Mouse (Mus musculus) heart, postnatal 0 days (tissue): ENCODE results near the gene Slc23a2. TPM values are rescaled to one million over a fixed set of nuclear protein-coding genes. Genes with fewer than 3 reads are reported as not detected.

Source experiments
- ATAC-seq: fragments of 200-750 bp; cut with Nextera tagmentation; 2 replicates; pipeline ENCODE4 v1.8.0; 2017; ENCODE audit warnings: low read depth, moderate number of reproducible peaks, moderate library complexity; ENCODE audit not compliant: insufficient read depth
- DNase-seq: peaks from one replicate; pipeline ENCODE4 v3.0.0-alpha.2; 2016; ENCODE audit warnings: low spot score
- H3K27ac ChIP-seq: fragments of 300-500 bp; sonication (generic); 2 replicates; pipeline ENCODE4 v1.5.1; 2014; ENCODE audit warnings: low read depth, mild to moderate bottlenecking
- H3K27me3 ChIP-seq: fragments of 300-500 bp; sonication (generic); 2 replicates; pipeline ENCODE4 v1.6.1; 2014; ENCODE audit warnings: low read length, mixed read lengths; ENCODE audit not compliant: control insufficient read depth, insufficient read depth
- H3K36me3 ChIP-seq: fragments of 300-500 bp; sonication (generic); replicated peaks from 2 replicates; pipeline ENCODE4 v1.6.1; 2014; ENCODE audit warnings: low read length, mixed read lengths; ENCODE audit not compliant: control insufficient read depth, insufficient read depth
- H3K4me1 ChIP-seq: fragments of 300-500 bp; sonication (generic); 2 replicates; pipeline ENCODE4 v1.6.1; 2014; ENCODE audit warnings: antibody characterized with exemption; ENCODE audit not compliant: control insufficient read depth, insufficient read depth
- H3K4me2 ChIP-seq: fragments of 300-500 bp; sonication (generic); 2 replicates; pipeline ENCODE4 v1.6.1; 2014; ENCODE audit warnings: low read depth, mild to moderate bottlenecking, low read length, moderate library complexity
- H3K4me3 ChIP-seq: fragments of 300-500 bp; sonication (generic); 2 replicates; pipeline ENCODE4 v1.5.1; 2014; ENCODE audit warnings: low read depth, low read length
- H3K9ac ChIP-seq: fragments of 300-500 bp; sonication (generic); replicated peaks from 2 replicates; pipeline ENCODE4 v1.6.1; 2014; ENCODE audit warnings: low read depth, low read length, mixed read lengths
- H3K9me3 ChIP-seq: fragments of 300-500 bp; sonication (generic); replicated peaks from 2 replicates; pipeline ENCODE4 v1.6.1; 2016; ENCODE audit warnings: low read length; ENCODE audit not compliant: control insufficient read depth
- CTCF ChIP-seq: IDR thresholded peaks from 2 replicates; pipeline ENCODE4 v1.5.1; 2016; ENCODE audit warnings: antibody characterized with exemption, control low read depth, low read depth
- EP300 ChIP-seq: IDR thresholded peaks from 2 replicates; pipeline ENCODE4 v1.6.1; 2016; ENCODE audit warnings: antibody characterized with exemption, low read depth
- WGBS: fragments of 180-500 bp; shearing (Covaris S2); extraction: QIAGEN DNeasy Blood & Tissue Kit; methylation state at CpG from one replicate; pipeline ENCODE4 v1.1.7; 2014; 5-methylcytosine and 5-hydroxymethylcytosine counted together
- polyA plus RNA-seq: library from polyadenylated mRNA; unstranded; fragments of >200 nt; fragmentation: Nextera tagmentation; extraction: Ambion mirVana; gene quantifications from 2 replicates; pipeline ENCODE4 v1.2.1, GENCODE M21; 2015
- total RNA-seq: library from RNA; depleted of rRNA; stranded (reverse); fragments of >200 nt; gene quantifications from 2 replicates; pipeline ENCODE4 v1.2.3, GENCODE M21; 2014; ENCODE audit warnings: low replicate concordance

Gene Slc23a2
- total and polyA plus RNA-seq, 2 experiments from 2014 or later = 8.6 to 13.9 TPM

DNA sequence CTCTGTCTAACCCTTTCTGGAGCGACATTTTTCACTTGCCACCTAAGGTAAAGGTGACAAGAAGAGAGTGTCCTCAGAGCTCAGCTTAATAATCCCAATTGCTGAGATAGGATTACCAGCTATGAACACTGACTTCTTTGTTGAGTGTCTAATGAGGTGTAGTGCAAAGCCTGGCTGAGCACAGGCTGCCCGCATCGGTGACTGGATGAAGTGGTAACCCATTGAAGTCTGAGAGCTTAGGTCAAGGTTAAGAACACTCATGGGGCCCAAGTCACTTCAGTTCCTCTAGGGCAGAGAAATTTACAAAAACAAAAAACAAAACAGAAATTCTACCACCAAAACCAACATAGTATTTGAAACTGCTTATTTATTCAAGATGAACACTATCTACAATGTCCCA lies 71.9 kb downstream of the Slc23a2 start:
- Histone ChIP-seq H3K4me2 (no peak overlapping the region), H3K4me1 (peaks cover 13% of the 10 kb centered on the region), H3K27ac (no peak overlapping the region), H3K4me3 (no peak overlapping the region), H3K27me3 (no peaks in the 10 kb centered on the region), H3K9ac (no peak overlapping the region), H3K36me3 (peaks cover 47% of the 10 kb centered on the region), H3K9me3 (no peaks in the 10 kb centered on the region)
- WGBS = 80% methylated on average over 3 of the region's 3 CpGs
- ATAC-seq (no peak), DNase-seq (no peak)
- TF ChIP-seq EP300 = no peak
- no peak for TF ChIP-seq CTCF

DNA sequence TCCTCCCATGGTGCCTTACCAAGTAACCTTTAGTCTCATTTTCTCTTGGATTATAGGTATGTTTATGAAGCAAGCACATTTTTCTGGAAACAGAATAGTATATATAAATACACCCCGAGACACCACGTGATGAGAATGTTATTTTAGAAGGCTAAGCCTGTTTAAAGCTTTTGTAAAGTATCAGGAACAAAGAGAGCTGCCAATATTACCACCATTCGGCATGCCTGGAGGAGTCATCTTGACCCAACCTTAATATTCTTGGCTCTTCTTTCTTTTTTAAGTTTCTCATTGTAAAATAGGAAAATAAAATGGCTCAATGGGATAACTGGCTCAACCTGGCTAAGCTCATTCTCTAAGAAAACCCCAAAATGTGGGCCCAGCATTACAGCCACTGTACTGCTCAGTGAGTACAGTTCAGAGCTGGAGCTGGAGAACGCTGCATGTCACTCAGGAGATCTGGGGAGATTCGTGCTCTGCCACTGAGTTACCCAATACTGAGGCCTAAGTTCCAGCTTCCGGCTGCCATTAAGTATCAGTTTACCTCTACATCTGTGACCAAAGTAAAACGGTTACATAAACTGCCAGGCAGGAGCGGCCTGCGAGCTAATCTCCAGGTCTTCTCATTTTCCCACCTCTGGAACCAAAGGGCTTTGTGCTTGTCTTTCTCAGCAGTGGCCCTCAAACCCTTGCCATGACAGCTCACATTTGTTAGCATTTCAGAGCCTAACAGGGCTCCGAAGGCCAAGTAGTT lies 74.7 kb downstream of the Slc23a2 start:
- DNase-seq (no peak), ATAC-seq (no peak)
- Histone ChIP-seq H3K4me1 (peaks cover 3% of the 10 kb centered on the region; the same call in 1 of the 2 replicates), H3K9me3 (no peaks in the 10 kb centered on the region), H3K27ac (no peak overlapping the region), H3K27me3 (no peaks in the 10 kb centered on the region), H3K4me3 (no peak overlapping the region), H3K9ac (no peak overlapping the region), H3K36me3 (peaks cover 34% of the 10 kb centered on the region), H3K4me2 (no peak overlapping the region)
- 90% methylated on average over 10 of the region's 10 CpGs for WGBS
- TF ChIP-seq CTCF (no peak), EP300 (no peak)

DNA sequence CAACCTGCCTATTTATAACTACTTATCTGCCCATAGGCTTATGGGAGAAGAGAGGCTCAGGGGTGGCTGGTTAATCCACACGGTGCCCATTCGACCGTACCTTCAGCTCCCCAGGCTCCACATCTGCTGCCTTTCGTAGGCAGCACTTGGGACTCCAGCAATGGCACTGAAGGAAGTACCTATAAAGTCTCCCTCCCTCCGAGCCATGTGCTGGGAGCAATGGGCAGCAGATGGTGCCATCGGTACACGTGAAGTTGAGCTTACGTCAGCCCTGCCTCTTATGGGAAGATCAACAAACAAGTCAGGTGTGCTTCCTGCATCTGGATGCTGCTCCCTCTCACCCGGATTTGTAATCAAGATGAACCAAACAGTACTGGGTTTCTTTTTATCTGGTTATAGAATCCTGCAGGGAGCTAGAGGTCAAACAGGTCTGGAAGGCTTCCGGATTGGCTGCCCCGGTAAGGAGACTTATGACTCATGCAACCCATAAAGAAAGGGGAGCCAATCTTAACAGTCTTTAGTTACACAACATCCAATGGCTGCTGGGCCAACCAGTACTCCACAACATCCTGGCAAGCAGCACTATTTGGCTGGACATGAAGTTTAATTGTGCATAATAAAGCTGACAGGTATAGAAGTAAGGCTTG lies 80.6 kb downstream of the Slc23a2 start:
- WGBS = 56% methylated on average over 11 of the region's 11 CpGs
- H3K9me3 ChIP-seq = no peaks in the 10 kb centered on the region
- H3K4me3 ChIP-seq = no peak overlapping the region
- H3K4me2 ChIP-seq = no peak overlapping the region
- no peaks in the 10 kb centered on the region for H3K27me3 ChIP-seq
- ATAC-seq = peak; percentile 66
- no peak overlapping the region for H3K27ac ChIP-seq
- TF ChIP-seq CTCF (peak; percentile 56), EP300 (no peak)
- no peak for DNase-seq
- H3K36me3 ChIP-seq = peaks cover 25% of the 10 kb centered on the region
- no peak overlapping the region for H3K9ac ChIP-seq
- H3K4me1 ChIP-seq = peaks cover 7% of the 10 kb centered on the region; the same call in 1 of the 2 replicates

DNA sequence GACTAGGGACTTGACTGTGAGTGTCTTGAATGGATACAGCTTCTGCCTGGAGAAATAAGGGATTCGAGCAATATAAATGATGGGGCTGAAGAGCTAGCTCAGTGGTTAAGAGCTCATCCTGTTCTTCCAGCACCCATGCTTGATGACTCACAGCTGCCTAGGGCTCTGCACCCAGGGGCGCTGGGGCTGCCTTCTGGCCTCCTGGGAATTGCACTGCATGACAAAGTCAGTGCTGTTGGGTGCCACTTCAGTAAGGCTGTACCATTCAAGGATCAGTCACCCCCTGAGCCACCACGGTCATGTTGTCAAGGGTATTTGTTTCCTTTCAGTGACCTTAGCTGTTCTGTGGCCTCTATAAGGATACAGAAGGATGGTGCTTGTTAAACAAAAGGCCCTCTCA lies 81.1 kb downstream of the Slc23a2 start:
- 63% methylated on average over 3 of the region's 3 CpGs for WGBS
- Histone ChIP-seq H3K4me2 (no peak overlapping the region), H3K9me3 (no peaks in the 10 kb centered on the region), H3K27me3 (no peaks in the 10 kb centered on the region), H3K27ac (peak overlapping the region; percentile 23; the same call in 1 of the 2 replicates), H3K36me3 (peaks cover 26% of the 10 kb centered on the region), H3K4me1 (peaks cover 7% of the 10 kb centered on the region; the same call in 1 of the 2 replicates), H3K4me3 (no peak overlapping the region), H3K9ac (no peak overlapping the region)
- TF ChIP-seq EP300 = no peak
- no peak for TF ChIP-seq CTCF
- ATAC-seq (no peak), DNase-seq (no peak)

DNA sequence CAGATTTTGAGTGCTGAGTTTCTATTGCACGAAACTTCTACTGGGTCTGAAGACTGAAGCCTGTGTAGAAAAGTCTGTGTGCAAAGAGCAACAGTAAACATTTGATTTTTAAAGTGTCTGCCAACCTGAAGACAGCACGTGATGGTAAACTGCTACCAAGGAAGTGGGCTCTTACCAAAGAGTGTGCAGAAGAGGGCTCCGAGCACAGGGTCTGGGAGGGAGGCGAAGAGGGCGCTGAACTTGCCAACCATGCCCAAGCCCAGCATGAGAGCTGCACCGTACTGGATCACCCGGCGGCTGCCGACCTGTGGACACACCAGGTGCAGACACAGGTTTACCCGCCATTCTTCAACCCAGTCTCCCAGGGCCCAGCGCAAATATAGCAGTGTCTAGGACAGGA lies 83.0 kb downstream of the Slc23a2 start:
- Histone ChIP-seq H3K4me1 (peaks cover 7% of the 10 kb centered on the region; the same call in 1 of the 2 replicates), H3K4me2 (no peak overlapping the region), H3K36me3 (peaks cover 40% of the 10 kb centered on the region), H3K27ac (no peak overlapping the region), H3K9me3 (no peaks in the 10 kb centered on the region), H3K27me3 (no peaks in the 10 kb centered on the region), H3K4me3 (no peak overlapping the region), H3K9ac (no peak overlapping the region)
- ATAC-seq (no peak), DNase-seq (no peak)
- WGBS = 95% methylated on average over 11 of the region's 11 CpGs
- TF ChIP-seq CTCF = no peak
- TF ChIP-seq EP300 = no peak

DNA sequence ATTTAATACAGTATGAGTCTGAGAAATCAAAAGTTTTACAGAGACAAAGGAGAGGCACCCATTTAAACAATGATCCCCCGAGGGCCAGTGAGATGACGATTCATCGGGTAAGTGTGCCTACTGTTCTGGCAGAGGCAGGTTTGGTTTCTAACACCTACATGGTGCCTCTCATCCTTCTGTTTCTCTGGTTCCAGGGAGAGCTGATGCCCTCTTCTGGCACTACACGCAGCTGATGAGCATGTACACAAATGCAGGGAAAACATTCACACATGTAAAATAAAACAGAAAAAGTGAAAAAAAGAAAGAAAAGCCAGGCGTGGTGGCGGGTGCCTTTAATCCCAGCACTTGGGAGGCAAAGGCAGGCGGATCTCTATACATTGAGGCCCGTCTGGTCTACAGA lies 85.0 kb downstream of the Slc23a2 start:
- H3K4me2 ChIP-seq = no peak overlapping the region
- DNase-seq = no peak
- H3K27ac ChIP-seq = no peak overlapping the region
- H3K27me3 ChIP-seq = no peaks in the 10 kb centered on the region
- 85% methylated on average over 8 of the region's 8 CpGs for WGBS
- peaks cover 47% of the 10 kb centered on the region for H3K36me3 ChIP-seq
- ATAC-seq = no peak
- no peaks in the 10 kb centered on the region for H3K9me3 ChIP-seq
- peak; percentile 31 for TF ChIP-seq CTCF
- TF ChIP-seq EP300 = no peak
- no peak overlapping the region for H3K4me3 ChIP-seq
- no peak overlapping the region for H3K9ac ChIP-seq
- peaks cover 20% of the 10 kb centered on the region for H3K4me1 ChIP-seq
